Mouse (Mus musculus): ENCODE results near the gene Trim52. TPM values are rescaled to one million over a fixed set of nuclear protein-coding genes. Genes with fewer than 3 reads are reported as not detected.
"Not testable (repeated sequence)": the region's sequence is repeated elsewhere in the genome, so short reads cannot be mapped to it uniquely, and the experiment has no call there.

Trim52 gene
- not detected for total RNA-seq (2021)
- long read RNA-seq, experiment 1, result 0 reads
- long read RNA-seq, experiment 2, result 0 reads

DNA sequence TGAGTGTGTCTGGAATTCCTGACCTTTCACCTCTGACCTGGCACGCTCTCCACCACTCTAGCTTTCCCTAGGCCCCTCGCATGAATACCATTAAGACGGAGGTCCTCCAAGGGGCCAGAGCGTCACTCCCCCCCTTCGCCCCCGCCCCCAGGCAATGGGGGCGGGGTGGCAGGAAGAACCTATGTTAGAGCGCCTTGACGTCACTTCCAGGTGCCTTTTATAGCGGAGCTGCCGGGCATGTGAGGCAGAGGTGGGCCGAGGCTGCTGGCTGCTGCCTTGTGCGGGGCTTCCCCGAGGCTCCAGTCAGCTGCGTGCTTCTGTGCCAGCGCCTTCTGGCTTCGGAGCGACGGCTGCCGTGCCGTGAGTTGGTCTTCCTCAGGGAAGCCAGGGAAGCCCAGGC is at the start of gene Trim52:
Gene Trim52, plus strand, starts transcription at position 219 of the 400 bp plus-strand sequence.
- no peak for DNase-seq (ENCODE audit: low spot score in 2 of 2)

GRCm38 (mm10) chr14:106072608-106073007 is 33.4 kb upstream of the Trim52 start:
- no peak for DNase-seq (ENCODE audit: low spot score in 2 of 2)

GRCm38 (mm10) chr14:106075181-106076064 is 30.6 kb upstream of the Trim52 start:
- peak; percentile 29 to 57 for DNase-seq (ENCODE audit: low spot score in 2 of 2)

DNA sequence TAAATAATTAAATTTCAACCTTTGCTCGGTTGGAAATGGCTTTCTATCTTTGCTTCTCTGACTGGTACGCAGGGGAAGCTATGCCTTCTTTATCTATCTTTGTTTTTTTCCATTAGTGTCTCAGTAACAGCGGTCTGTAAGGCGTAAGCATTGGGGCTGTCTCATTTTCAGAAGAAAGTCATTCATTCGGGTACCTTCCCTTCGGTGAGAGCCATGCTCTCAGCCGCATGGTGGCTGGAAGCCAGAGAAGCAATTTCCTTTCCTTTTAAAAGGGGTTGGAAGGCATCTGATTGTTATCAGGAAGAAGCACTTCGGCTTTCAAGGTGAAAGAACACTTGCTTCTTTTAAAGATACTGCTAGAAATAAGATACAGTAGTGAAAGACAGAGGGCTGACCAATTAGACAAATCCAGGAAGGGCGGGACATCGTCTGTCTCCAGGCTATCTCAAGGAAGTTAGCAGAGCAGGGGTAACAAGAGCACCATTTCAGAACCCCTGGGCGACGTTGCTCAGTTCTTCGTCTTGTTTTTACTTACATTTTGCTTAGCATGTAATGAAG is 17.4 kb upstream of the Trim52 start:
- no peak for DNase-seq (ENCODE audit: low spot score in 2 of 2)

DNA sequence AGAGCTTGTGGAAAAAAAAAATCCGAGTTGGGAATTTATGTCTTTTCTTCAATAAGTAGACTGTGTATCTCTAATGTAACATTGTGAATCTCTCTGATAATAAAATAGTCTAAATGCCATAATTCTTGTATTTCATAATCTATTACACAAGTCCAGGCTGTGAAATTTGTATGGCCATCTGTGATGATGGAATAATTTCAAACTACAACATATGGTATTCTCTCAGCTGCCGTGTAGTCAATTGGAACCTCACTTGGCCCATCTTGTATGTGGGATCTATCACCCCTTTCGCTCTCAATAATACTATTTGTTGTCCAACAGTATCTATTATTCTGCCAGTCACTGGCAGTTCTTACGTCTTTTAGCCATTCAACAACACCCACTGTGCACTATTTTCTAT is 9.2 kb upstream of the Trim52 start:
- no peak for DNase-seq (ENCODE audit: low spot score in 2 of 2)

DNA sequence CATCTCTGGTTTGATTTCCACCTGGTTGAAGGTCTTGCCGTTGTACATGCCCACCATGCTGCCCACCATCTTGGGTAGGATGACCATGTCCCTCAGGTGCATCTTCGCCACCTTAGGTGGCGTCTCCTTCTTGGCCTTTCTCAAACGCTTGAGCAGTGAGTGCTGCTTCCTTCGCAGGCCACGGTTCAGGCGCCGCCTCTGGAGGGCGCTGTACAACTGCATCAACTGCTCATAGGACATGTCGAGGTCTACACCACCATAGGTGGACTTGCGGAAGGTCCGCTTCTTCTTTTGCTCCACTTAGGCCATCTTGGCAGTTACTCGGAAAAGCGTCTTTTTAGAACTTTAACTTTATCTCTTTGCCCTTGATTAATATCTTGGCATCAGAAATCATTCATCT is 5.1 kb upstream of the Trim52 start:
- no peak for DNase-seq (ENCODE audit: low spot score in 2 of 2)

GRCm38 (mm10) chr14:106106425-106106824 is 427 bp downstream of the Trim52 start:
- no peak for DNase-seq (ENCODE audit: low spot score in 2 of 2)

GRCm38 (mm10) chr14:106119371-106119770 is 13.4 kb downstream of the Trim52 start:
- DNase-seq (ENCODE audit: low spot score in 2 of 2), result no peak

- no peak for DNase-seq (ENCODE audit: low spot score in 2 of 2)
Observed at GRCm38 (mm10) chr14:106136272-106136671, 30.3 kb downstream of the Trim52 start.

GRCm38 (mm10) chr14:106151188-106151587 is 45.2 kb downstream of the Trim52 start:
- DNase-seq (ENCODE audit: low spot score in 2 of 2), result no peak

GRCm38 (mm10) chr14:106154879-106155576 is 49.0 kb downstream of the Trim52 start:
- no peak for DNase-seq (ENCODE audit: low spot score in 2 of 2)

DNA sequence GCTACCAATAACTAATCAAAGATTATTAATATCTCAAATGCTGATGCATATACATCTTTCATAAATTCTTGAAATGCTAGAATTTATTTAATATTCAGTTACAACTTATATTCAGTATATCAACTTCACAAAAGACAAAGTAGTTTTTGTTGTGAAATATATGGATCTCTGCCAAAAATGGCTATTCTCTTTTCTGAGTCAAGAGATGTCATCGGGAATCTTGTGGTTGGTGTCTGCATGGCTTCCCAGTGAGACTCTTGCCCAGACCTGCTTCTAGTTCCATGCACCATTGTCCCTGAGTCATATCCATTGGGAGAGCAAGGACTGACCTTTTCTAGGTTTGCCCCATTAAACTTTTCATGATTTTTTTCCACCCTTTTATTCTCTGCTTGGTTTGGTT is 50.5 kb downstream of the Trim52 start:
- no peak for DNase-seq (ENCODE audit: low spot score in 2 of 2)

- no peak for DNase-seq (ENCODE audit: low spot score in 2 of 2)
Observed at GRCm38 (mm10) chr14:106162331-106162730, 56.3 kb downstream of the Trim52 start.

DNA sequence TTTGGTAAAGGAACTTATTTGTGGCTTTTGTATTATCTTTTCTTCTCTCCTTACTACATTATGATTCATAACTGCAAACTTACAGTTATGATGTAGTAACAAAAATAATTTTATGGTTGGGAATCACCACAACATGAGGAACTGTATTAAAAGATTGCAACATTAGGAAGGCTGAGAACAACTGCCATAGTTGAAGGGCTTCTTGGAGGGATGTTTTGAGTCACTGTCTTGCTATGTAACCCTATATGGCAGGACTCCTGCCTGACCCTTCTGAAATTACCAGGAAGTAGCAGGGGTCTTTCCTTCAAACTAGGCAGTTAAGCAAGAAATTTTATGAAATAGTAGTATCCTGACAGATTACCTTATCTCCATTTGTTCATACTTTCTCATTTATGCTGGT is 57.2 kb downstream of the Trim52 start:
- DNase-seq (ENCODE audit: low spot score in 2 of 2), result no peak

DNA sequence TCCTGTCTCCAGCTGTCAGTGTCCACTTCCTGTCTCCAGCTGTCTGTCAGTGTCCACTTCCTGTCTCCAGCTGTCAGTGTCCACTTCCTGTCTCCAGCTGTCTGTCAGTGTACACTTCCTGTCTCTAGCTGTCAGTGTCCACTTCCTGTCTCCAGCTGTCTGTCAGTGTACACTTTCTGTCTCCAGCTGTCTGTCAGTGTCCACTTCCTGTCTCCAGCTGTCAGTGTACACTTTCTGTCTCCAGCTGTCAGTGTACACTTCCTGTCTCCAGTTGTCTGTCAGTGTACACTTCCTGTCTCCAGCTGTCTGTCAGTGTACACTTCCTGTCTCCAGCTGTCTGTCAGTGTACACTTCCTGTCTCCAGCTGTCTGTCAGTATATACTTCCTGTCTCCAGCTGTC is 57.9 kb downstream of the Trim52 start:
- not testable (repeated sequence) for DNase-seq (ENCODE audit: low spot score in 2 of 2)

DNA sequence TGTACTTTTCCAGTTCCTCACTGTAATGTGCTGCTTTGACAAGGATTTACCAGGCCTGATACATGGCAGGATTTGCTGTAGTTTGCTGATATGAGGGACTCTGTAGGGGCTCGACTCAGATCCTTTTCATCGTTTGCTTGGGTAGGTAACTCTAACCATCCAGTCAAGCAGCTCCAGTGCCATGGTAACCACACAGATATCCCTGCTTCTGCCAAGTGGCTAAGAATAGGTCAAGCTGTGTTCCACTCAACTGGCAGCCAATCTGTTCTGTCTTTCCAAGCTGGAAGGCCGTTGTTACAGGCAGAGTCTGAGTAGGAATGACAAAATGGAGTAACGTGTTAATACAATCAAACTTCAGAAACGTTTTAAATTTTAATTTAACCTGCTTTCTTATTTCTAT is 70.9 kb downstream of the Trim52 start:
- DNase-seq (ENCODE audit: low spot score in 2 of 2), result no peak

GRCm38 (mm10) chr14:106178245-106178644 is 72.2 kb downstream of the Trim52 start:
- DNase-seq (ENCODE audit: low spot score in 2 of 2), result no peak

DNA sequence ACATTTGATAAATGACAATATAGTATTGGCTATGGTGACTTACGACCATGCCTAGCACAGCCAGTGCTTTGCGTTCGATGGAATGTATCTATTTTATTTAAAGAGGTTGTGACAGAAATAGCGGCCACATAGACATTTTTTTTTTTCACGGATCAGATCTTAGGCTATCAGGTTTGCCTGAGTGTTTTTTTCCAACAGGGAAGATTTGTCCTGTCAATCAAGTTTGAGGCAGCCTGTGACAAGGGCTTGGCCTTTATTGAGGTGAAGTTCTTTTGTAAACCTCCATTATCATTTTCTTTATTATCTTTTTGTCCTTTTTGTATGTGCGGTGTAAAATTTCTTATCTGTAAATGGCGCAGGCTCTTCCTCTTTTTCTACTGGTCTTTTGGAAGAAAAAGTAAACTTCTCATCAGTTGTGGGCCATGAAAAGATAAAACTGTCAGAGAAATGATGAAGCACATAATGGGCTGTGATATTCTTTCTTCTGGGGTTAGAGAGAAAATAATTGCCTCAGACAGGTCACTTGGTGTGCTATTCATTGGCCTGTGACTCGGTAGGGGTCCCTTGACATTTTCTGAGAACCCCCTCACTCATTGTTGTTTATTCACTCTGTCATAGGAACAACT is 73.2 kb downstream of the Trim52 start:
- DNase-seq (ENCODE audit: low spot score in 2 of 2), result no peak

DNA sequence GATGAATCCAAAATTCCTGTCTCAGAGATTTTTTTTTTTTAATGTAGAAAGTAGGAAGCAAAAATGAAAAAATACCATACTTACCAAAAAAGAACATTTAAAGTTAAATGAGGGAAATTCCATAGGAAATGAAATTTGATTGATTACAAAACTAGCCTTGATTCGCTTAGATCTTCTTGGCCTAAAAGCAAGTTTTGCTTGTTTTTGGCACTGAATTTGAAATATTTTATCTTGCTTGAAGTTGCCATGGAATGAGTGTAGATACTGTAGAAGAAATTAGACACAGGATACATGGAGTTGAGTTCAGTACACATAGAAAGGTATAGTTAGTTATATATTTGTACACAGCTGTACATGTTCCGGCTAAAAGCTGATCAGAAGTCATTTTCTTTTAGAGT is 73.7 kb downstream of the Trim52 start:
- no peak for DNase-seq (ENCODE audit: low spot score in 2 of 2)

DNA sequence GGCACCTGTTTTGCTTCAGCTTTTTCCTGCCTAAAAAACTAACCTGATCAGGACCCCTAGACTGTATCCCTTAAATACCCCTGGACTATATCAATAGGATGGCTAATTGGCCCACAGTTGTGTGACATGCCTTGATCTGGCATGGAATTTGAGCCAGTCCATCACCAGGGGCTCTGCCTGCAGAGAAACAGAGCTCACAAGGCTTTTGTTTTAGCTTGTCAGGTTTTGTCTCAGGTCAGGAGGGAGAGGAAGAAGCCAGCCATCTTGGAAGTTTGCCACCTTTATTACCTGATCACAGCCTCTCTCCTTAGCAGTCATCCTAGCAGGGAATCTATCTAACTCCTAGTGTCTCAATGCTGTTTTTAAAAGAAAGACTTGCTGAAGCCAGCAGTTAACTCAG is 74.6 kb downstream of the Trim52 start:
- no peak for DNase-seq (ENCODE audit: low spot score in 2 of 2)

- DNase-seq (ENCODE audit: low spot score in 2 of 2), result no peak
Observed at GRCm38 (mm10) chr14:106183985-106184384, 78.0 kb downstream of the Trim52 start.

Measured in gastrocnemius, postnatal 4 days (tissue).